Mouse (Mus musculus) liver (tissue): ENCODE data around the gene N4bp1.

Source experiments
- DNase-seq: peaks from one replicate; pipeline ENCODE4 v3.0.0-alpha.2; 2020; ENCODE audit warnings: mixed read lengths

The N4bp1 gene

DNA sequence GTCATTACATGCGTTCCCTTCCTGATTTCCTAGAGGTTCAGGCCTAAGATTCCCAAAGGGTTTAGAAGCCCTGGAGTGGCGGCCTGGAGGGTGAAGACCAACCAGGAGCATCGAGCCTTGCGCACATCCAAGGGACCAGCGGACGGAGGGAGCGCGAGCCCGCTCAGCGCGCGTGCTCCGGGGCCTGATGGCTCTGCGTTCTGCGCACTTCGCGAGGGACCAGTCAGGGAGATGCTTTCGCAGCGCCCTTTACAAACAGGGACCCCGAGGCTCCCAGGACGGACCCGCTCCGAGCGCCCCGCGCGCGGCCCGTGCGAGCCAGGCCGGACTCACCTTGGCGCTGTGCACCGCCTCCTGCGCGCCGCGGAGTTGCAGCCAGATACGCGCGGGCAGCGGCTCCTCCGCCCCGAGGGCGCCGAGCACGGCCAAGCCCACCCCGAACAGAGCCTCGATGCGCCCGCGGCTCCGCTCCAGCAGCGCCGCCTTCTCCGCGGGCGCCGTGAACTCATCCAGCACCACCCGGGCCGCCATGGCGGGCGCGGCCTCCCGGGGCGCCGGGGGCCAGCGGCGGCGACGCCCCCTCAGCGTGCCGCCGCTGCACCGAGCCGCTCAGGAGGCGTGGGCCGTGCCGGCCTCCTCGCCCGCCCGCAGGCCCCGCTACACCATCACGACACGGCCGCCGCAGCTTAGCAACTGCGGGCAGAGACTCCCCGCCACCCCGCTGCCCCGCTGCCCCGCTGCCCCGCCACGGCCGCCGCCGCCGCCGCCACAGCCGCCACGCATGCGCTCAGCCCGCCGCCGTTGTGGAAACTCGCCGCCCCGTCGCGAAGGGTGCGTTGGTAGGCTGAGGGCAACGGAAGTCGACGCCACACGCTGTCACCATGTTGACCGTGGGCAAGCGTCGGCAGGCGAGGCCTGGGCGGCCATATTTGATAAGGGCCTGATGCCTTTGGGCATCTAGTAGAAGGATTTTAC is at the start of gene N4bp1:
Gene N4bp1 (minus strand): TSS at position 770 of the 975 bp plus-strand sequence.
- peak; percentile 93 for DNase-seq

DNA sequence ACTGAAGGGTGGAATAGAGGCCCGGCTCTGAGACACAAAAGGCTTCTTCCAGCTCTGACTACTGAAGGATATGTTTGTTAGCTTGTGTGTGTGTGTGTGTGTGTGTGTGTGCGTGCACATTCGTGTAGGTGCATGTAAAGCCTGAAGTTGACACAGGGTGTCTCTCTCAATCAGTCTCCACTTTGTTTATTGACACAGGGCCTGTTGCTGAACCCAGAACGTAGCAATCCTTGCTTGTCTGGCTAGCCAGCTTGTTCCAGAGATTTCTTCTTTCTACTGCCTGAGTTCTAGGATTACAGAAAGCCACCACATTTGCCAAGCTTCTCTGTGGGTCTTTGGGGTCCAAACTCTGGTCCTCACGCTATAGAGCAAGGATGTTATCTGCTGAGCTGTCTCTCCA is 49.8 kb upstream of the N4bp1 start:
- DNase-seq: no peak

DNA sequence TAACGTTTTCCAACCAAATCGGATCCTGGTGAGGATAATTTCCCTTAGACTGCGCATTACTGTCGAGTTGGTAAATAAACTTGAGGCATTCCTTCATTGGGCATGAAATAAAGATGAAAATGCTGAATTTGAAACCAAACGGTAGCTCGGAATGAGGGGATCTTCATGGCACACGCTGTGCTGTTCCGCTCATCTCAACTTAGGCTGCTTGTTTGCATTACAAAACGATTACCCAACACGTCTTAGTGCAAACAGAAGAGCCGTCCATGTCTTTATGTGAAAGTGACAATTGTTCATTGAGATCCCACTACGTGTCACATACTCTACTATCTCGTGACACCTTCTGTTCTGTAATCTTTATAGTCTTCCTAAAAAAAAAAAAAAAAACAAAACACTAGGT is 49.3 kb upstream of the N4bp1 start:
- no peak for DNase-seq

DNA sequence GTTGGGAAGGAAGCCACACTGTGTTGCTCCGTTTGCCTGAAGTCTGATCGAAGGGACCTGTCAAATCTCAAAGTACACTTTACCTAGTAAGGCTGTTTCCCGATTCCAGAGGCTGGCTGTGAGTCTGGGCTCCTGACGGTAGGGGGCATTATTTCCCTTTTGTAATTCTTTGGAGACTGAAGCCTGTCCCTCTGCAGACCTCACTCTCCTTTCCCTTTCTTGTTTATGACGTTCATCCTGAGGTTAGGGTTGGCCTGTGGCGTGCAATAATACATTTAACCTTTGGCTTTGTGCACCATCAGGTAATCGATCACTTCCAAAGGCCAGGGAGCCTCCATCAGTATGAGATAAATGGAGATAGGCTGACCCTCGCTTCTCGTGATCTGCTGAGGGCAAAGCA is 48.8 kb upstream of the N4bp1 start:
- peak; percentile 31 for DNase-seq

DNA sequence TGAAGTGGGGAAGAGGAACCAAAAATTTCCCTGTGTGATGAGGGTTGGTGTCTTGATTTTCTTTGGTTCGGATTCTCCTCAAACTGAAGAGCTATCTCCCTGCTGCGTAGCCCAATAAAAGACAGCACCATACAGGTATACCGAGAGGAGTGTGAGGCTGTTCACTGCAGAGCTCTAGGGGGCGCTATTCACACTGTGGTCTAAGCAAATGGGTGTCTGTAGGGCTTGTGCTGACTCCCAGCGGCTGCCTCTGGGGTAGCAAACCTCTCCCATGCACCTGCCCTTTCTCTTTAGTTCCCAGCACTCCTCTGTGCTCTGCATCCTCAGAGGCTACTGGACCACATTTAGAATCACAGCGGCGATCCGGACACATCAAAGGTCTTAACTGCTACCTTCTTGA is 41.2 kb upstream of the N4bp1 start:
- DNase-seq: no peak

DNA sequence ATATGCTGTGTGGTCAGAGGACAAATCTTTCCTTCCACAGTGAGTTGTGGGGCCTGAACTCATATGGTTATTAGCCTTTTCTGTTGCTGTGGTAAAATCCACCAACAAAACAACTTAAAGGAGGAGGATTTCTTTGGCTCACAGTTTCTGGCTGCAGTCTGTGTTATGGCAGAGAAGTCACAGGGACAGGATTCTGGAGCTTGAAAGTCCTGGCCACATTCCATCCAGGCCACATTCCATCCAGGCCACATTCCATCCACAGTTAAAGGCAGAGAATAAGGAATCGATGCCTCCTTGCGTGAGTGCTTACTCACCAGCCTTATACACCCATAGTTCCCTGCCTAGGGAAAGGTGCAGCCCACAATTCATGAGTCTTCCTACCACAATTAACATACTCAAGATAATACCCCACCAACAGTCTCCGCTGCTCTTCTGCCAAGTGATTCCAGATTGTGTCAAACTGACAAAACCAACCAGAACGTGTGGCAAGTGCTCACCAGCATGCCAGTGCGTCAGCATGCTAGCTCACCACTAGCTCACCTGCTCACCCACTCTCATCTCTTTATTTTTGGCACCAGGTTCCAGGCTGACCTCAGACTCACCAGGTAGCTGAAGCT is 38.3 kb upstream of the N4bp1 start:
- DNase-seq: no peak

DNA sequence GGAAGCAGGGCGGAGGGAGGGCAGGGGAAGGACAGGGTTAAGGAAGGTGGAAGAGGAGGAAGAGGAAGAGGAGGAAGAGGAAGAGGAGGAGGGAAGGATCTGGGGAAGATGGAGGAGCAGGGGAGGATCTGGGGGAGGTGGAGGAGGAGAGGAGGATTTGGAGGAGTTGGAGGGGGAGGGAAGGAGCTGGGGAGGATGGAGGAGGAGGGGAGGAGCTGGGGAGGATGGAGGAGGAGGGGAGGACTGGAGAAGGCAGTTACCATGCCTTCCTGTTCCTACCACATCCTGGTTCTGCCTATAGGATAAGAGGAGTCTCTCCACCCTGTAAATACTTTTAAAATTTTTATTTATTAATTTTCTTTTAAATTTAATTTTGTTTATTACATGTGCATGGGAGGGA is 37.6 kb upstream of the N4bp1 start:
- DNase-seq: no peak

DNA sequence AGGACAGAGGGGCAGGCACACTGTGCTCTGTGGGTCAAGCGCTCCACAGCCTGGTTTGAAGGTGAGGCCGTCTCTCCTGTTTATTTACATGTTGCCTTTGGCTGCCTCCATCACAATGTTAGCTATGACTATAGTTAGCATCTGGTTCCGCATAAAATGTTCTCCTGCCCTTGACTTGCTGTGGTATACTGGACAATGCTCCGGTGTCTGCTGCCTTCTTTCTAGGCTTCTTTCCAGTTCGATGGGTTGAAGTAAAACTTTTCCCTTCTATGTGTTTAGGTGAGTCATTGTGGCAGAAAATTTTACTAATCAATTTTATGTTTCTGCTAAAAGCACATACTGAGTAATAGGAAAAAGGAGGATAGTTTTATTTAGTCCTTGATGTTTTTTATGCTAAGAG is 37.1 kb upstream of the N4bp1 start:
- no peak for DNase-seq

DNA sequence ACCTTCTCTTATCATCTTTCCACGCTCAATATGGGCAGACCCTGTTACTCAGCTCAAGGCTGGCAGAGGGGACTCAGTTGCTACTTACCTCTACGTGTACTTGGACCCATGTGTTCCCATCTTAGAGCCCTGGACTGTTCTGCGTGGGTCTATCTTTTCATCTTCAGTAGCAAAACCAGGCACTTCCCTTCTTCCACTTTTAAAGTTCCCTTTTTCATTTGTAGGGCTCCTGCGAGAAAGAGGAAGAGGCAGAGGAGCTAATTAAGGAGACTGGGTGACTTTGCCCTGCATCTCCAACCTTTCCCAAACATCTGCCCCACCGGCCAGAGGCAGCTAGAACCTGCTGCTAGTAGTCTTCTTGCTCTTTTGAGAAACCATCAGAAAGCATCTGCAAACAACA is 35.9 kb upstream of the N4bp1 start:
- no peak for DNase-seq

DNA sequence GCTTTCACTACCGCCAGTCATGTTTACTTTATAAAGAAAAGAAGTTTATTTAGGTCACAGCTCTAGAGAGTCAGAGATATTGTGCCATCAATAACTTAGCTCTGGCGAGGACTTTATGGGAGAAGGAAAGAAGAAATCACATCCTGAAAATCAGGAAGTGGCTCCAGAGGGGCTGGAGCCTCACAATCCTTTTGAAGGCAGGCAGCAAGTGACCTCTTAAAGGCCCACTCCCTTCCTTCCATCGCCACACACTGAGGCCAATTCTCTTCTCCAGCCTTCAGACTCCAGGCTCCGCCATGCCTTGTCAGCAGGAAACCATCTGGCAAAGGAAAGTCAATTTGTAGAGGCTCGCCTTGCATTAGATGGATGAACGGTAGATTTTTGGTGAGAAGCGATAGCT is 35.4 kb upstream of the N4bp1 start:
- no peak for DNase-seq

DNA sequence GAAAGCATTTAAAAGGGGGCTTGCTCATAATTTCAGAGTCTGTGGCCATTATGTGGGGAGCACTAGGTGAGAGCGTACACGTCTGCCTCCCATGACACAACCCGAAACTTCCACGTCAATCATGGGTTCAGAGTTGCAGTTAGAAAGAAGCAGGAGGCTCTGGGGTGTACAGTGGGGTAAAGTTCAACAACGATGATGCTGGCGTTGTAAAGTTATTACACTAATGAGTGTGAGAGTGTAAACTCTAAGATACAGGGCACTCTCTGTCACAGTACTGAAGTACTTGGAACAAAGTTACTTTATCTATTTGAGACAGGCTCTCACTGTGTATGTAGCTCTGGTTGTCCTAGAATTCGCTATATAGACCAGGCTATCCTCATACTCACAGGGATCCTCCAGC is 35.0 kb upstream of the N4bp1 start:
- no peak for DNase-seq

DNA sequence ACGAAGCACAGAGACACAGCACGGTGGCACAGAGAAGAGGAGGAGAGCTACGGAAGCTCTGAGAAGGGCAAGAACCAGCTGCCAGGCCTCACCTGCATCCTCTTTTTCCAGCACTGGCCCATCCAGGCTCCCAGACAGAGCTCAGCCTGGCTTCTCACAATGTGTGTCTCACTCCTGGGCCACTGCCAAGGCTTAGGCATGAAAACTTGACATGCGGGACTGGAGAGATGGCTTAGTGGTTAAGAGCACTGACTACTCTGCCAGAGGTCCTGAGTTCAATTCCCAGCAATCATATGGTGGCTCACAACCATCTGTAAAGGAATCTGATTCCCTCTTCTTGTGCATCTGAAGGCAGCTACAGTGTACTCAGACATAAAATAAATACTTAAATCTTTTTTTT is 34.2 kb upstream of the N4bp1 start:
- no peak for DNase-seq

DNA sequence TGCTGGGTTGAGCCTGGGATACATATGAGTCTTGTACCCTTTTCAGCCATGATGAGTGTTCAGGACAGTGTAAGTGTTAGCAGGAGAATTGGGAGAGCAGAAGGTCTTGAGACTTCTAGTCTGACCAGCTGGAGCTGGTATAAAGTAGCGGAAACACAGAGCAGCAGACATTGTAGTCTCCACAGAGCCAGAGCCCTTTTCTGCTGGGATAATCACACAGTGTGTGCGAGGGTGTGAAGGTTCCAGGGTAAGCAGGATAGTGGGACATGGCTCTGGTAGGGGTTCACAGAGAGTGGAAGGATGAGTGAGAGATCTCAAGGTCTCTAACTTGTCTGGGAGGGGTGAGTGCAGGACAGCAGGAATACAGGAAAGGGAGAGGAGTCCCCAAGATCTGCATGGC is 33.0 kb upstream of the N4bp1 start:
- DNase-seq: no peak

DNA sequence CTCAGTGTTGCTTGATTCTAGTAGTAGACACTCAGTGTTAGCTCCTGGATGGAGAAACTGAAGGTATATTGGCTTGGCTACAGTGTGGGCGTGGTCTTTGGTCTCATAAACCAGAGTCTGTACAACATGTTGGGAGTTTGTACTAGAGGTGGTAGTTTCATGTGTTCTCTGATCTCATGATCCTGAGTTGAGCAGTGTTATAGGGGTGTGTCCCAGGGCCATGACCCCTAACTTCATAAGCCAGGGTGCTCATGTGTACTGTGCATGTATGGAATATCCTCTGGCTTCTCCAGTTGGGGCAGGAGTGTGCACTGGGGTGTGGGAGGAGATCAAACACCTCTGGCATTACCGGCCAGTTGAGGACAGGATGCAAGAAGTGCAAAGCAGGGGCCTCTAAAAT is 32.6 kb upstream of the N4bp1 start:
- DNase-seq: no peak

DNA sequence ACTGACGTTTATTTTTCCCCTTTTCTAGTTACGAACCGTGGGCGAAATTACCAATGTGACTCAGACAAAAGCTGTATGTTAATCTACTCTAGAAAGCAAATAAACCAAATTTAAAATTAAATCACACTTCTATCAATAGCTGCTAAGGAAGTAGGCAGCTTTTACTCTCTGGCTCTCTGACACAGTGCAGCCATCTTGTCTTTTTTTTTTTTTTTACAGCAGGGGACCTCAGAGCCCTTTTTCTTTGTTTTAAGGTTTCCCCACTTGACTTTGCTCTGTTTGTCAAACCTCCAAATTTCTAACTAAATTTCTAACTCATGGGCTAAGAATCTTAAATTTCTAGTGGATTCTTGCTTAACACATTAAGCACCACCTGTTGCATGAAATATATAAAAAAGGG is 31.3 kb upstream of the N4bp1 start:
- no peak for DNase-seq

DNA sequence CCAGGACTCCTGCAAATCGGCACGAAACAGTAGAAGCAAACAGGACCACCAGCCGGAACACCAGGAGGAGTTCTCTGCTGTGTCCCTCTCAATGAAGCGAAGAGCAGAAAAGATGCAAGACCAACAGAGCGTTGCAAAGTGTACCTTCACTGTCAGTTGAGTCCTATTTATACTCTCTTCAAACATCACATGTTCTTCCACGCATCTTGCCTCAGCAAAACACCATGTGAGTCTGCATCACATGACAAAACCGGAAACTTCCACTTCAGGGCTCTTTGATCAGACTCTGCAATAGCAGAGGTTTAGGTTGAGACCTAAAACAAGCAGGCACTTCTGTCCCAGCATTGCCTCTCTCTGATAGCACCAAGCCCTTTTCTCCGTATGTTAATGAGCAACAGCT is 26.1 kb upstream of the N4bp1 start:
- no peak for DNase-seq

DNA sequence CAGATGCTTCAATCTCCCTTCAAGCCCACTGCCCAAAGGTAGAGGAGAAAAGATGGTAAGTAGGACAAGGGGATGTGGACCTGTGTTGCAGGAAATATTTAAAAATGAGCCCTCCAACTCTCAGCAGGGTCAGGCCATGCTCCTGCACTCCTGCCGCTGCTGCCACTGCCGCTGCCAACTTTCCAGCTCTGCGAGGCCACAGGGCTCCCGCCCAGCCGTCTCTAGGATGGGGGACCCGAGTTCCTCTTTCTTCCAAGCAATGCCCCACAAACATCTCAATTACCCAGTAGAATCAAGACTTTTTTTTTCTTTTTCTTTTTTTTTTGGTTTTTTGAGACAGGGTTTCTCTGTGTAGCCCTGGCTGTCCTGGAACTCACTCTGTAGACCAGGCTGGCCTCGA is 25.2 kb upstream of the N4bp1 start:
- DNase-seq: no peak

DNA sequence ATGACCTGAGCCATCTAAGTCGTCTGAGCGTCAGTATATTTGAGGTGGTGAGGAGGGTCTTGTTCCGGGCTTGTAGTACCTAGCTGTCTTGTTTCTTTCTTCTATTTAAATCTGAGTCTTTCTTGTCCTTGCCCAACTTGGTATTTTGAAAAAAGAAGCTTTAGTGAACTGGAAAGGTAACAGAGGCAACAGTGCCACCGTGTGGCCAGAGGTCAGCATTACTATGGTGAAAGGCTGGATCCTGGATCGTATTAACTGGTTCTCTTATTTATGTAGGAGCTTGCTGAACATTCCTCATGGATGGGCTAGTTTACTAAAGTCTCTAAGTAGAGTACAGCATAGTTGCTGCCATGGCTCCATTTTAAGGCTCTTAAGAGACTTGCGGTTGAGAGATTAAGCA is 23.5 kb upstream of the N4bp1 start:
- peak; percentile 75 for DNase-seq

DNA sequence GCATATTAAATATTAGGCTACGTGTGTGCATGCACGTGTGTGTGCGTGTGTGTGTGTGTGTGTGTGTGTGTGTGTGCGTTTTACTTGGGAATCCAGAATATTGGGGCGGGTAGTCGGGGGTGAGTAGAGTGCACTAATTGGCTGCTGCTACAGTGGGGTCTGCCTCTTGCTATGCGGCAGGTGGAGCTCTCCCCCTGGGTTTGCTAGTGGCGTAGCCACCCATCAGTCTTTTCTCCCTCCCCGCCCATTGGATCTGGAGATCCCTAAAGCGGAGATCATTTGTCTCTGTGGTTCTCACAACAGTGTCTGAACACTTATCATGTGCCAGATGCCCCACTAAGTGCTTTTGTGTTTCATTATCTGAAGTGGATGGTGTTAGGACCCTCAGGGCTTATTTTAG is 19.9 kb upstream of the N4bp1 start:
- no peak for DNase-seq

DNA sequence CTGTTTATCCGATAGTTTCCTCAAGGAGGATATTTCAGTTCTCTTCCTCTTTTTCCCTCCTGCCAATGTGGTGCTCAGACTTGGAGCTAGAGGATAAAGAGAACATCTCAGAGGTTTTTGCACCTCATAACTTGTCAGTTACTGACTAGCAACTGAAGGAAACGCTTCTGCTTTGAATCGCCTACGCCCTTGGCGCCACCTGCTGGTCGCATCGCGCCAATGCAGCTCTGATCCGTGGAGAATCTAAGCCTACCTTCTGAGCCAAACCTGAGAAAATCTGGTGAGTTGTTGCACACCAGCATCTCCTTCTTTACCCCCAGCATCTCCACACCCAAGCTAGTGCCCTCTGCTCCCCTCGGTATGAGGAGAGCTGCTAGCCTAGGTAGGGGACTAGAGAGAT is 18.0 kb upstream of the N4bp1 start:
- DNase-seq: peak; percentile 81

DNA sequence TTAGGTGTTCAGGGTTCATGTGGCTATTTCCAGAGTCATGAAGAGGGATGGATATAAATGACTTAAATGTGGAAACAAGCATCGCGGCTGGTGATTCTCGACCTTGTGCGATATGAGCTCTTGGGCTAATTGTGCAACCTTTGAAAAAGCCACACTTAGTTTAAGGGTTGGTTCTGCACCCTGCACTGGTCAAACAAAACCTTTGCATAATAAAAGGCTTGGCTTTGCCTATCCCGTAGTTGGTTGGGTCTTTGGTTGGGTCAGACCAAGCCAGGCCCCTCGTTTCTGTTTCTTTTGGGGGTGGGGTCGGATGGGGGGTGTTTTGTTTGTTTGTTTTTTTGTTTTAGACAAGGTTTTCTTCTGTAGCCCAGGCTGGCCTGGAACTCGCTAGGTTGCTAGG is 17.6 kb upstream of the N4bp1 start:
- DNase-seq: no peak

DNA sequence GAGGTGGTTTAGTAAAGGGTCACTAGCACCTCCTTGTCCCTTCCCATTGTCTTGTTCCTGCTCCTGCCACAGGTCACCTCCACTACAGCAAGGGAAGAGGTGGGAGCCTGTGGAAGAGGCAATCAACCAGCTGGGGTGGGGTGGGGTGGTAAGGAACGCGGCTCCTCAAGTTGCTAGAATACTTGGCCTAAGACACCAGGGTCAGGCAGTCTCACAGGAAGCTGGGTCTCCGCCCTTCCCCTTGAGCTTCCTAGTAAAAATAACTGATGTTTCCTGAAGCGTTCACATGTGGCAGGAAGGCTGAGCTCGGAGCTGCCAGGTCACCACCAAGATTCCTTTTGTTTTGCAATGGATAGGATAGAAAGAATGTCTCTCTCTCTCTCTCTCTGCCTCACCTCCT is 16.9 kb upstream of the N4bp1 start:
- DNase-seq: no peak

DNA sequence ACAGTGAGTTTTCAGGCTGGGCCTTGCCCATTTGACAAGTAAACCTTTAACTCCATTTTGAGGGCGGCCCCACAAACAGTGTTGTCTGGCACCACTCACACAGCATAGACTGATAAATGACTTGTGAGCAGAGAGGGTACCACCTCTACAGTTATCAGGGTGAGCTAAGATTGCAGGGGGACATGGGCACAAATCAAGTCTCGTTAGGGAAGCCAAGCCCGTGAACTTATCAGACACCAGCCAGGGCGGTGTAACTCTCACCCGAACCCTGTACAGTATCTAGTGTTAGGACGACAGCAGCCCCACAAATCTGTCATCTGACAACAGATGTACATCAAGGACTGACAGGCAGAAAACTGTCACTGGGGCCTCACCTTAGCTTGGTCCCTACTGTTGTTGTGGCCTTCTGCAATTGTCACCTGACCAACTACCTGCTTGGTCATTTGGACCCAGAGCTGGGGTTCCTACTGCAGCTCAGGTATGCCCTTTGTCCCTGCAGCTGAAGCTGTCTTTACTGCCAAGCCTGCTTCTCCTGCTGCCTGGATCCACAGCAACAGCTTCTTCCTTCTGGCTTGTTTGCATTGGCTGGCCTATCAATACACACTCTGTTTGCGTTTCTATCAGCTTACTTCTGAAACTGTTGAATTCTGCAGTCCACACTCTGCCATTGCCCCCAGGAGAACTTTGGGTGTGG is 12.8 kb upstream of the N4bp1 start:
- no peak for DNase-seq

DNA sequence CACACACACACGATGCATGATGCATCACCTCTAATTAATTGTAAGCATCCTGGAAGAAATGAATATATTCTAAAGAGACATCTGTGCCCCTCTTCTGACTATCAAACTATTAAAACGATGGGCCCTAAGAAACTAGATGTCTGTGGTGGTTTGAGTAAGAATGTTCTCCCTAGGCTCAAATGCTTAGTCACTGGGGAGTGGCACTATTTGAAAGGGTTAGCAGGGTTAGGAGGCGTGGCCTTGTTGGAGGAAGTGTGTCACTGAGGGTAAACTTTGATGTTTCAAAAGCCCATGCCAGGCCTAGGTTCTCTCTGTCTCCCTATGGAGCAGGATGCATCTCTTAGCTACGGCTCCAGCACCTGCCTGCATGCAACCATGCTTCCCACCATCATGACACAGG is 10.3 kb upstream of the N4bp1 start:
- no peak for DNase-seq
